Mouse (Mus musculus): ENCODE data around the gene Abcg8. TPM values are rescaled to one million over a fixed set of nuclear protein-coding genes. Genes with fewer than 3 reads are reported as not detected.

Abcg8 gene
- polyA plus RNA-seq, 1 experiment from 2014 or later, result 0.27 TPM

DNA sequence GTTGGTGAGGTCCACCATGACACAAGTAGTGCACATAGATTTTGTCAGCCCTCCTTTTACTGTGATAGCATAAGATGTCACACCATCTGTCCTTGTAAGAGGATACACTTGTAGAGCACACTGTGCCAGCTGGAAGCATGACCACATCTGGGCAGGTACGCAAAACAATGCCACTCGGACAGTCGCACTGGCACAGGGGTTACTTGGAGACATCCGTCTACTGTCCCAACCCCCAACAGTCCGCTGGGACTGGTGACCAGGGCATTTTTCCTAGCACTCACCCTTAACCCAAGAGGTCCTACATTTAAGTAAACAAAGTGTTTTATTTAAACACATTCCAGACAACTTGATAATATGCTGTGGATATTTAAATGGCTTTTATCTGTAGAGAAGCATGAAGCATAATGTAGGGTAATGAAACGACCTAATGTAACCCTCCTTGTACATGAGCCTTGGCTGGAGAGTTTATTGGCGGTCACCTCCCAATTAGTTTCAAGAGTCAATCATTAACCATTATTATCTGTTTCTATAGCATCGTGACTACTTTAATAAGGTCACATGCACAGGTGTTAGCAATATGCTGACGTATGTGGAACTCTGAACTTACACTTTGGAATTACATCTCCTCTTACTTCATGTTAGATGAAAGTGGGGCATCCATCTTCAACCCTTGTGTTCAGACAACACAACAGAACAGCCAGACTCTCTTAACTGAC, 25.6 kb upstream of the Abcg8 start:
- no peak for DNase-seq (ENCODE audit: low spot score)
- Histone ChIP-seq H3K27ac (replicated peaks; ENCODE audit: low read depth, low read length) (no peak overlapping the region), H3K27me3 (ENCODE audit: control insufficient read depth, insufficient read depth, low read length) (no peaks in the 10 kb centered on the region; the same call in 1 of the 2 replicates), H3K4me3 (ENCODE audit: low read depth, low read length) (no peak overlapping the region), H3K9me3 (replicated peaks; ENCODE audit: control insufficient read depth, low read length) (no peaks in the 10 kb centered on the region), H3K4me2 (ENCODE audit: low read depth, low read length) (no peak overlapping the region), H3K9ac (replicated peaks; ENCODE audit: low read length) (no peak overlapping the region), H3K4me1 (ENCODE audit: control insufficient read depth, insufficient read depth, low read length) (no peaks in the 10 kb centered on the region), H3K36me3 (replicated peaks; ENCODE audit: control insufficient read depth, insufficient read depth, low read depth, low read length) (no peaks in the 10 kb centered on the region)
- 81% methylated on average over 9 of the region's 9 CpGs for WGBS
- no peak for ATAC-seq (replicated peaks; ENCODE audit: insufficient number of reproducible peaks, low FRiP score, low TSS enrichment, low read depth)

DNA sequence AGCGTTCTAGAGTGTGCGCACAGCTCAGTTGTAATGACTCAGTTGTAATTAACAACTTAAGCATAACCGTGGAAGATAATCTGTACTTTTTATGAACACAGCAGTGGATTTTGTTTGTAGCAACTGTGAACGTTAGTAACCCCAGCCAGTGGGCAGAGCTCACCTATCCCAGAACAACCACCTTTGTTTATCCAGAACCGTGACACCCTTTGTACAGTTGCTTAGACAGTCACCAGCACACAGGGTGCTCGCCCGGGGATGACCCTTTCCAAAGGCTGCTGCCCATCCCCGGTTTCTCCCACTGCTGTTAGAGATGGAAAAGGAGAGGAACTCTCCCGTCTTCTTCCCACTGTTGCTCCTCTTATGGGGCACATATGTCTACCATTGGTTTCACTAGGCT, 22.6 kb upstream of the Abcg8 start:
- Histone ChIP-seq H3K9me3 (replicated peaks; ENCODE audit: control insufficient read depth, low read length) (no peaks in the 10 kb centered on the region), H3K9ac (replicated peaks; ENCODE audit: low read length) (no peak overlapping the region), H3K4me2 (ENCODE audit: low read depth, low read length) (no peak overlapping the region), H3K27me3 (ENCODE audit: control insufficient read depth, insufficient read depth, low read length) (no peaks in the 10 kb centered on the region; the same call in 1 of the 2 replicates), H3K4me3 (ENCODE audit: low read depth, low read length) (no peak overlapping the region), H3K27ac (replicated peaks; ENCODE audit: low read depth, low read length) (no peak overlapping the region), H3K36me3 (replicated peaks; ENCODE audit: control insufficient read depth, insufficient read depth, low read depth, low read length) (no peaks in the 10 kb centered on the region), H3K4me1 (ENCODE audit: control insufficient read depth, insufficient read depth, low read length) (peaks cover 2% of the 10 kb centered on the region; the same call in 1 of the 2 replicates)
- WGBS, result 87% methylated on average over 9 of the region's 9 CpGs
- DNase-seq (ENCODE audit: low spot score), result no peak
- no peak for ATAC-seq (replicated peaks; ENCODE audit: insufficient number of reproducible peaks, low FRiP score, low TSS enrichment, low read depth)

DNA sequence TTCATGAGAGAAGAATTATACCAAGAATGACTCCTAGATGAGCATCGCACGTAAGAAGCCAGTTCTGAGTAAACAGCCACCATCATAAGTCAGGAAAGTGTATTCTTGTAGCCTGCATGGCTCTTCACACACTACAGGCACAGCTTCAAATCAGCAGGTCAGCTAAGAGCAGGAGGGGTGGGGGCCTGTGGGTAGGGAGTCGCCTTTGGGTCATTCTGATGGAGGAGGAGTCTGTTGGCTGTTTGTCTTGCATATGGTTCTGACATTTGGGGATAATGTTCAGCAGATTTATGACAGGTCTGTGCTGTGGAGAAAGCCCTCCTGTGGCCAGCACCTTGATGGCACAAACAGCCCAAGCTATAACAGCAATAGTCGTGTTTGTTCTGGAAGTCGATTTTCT, 19.9 kb upstream of the Abcg8 start:
- Histone ChIP-seq H3K9me3 (replicated peaks; ENCODE audit: control insufficient read depth, low read length) (no peaks in the 10 kb centered on the region), H3K36me3 (replicated peaks; ENCODE audit: control insufficient read depth, insufficient read depth, low read depth, low read length) (no peaks in the 10 kb centered on the region), H3K4me3 (ENCODE audit: low read depth, low read length) (no peak overlapping the region), H3K4me1 (ENCODE audit: control insufficient read depth, insufficient read depth, low read length) (peaks cover 2% of the 10 kb centered on the region; the same call in 1 of the 2 replicates), H3K4me2 (ENCODE audit: low read depth, low read length) (no peak overlapping the region), H3K27me3 (ENCODE audit: control insufficient read depth, insufficient read depth, low read length) (no peaks in the 10 kb centered on the region; the same call in 1 of the 2 replicates), H3K9ac (replicated peaks; ENCODE audit: low read length) (no peak overlapping the region), H3K27ac (replicated peaks; ENCODE audit: low read depth, low read length) (no peak overlapping the region)
- WGBS, result 69% methylated on average over 5 of the region's 5 CpGs
- no peak; the same call in 1 of the 2 replicates for ATAC-seq (replicated peaks; ENCODE audit: insufficient number of reproducible peaks, low FRiP score, low TSS enrichment, low read depth)
- DNase-seq (ENCODE audit: low spot score), result no peak

DNA sequence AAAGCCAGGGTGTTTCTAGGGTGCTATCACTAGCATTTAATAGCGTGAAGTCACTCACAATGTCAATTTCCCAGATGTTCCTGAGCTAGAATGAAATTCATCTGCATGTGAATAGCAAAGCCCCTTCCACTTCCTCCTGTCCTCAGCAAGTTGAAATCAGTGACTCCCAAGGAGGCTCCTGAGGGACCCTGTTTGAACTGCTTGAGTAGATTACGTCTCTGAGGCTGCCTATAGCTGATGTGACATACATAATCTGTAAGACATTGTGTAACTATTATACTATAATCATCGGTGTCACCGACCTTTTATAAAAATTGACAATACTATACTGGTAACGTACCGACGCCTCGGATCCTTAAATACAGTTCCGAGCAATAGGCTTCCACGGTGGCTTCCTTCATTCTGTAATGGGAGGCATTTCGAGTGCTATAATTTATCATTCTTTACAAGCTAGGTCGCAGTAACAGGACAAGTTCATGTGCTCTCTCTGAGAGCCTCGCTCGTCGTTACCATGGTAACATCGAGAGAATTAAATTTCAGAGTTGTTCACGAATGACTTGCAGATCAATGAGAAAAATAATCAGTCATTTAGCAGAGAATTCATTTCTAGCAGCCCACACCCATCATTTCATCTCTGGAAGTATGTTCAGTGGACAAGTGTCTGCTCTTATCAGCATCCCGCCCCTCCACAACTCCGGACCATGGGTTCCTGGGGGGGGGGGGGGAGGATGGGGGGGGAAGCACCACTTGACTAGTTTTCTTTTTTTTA, 19.3 kb upstream of the Abcg8 start:
- H3K27me3 ChIP-seq (ENCODE audit: control insufficient read depth, insufficient read depth, low read length), result no peaks in the 10 kb centered on the region
- WGBS, result 73% methylated on average over 19 of the region's 19 CpGs
- H3K4me3 ChIP-seq (ENCODE audit: low read depth, low read length), result no peak overlapping the region
- H3K4me2 ChIP-seq (ENCODE audit: low read depth, low read length), result no peak overlapping the region
- no peak overlapping the region for H3K9ac ChIP-seq (replicated peaks; ENCODE audit: low read length)
- H3K27ac ChIP-seq (replicated peaks; ENCODE audit: low read depth, low read length), result no peak overlapping the region
- DNase-seq (ENCODE audit: low spot score), result no peak
- no peak for ATAC-seq (replicated peaks; ENCODE audit: insufficient number of reproducible peaks, low FRiP score, low TSS enrichment, low read depth)
- no peaks in the 10 kb centered on the region for H3K9me3 ChIP-seq (replicated peaks; ENCODE audit: control insufficient read depth, low read length)
- no peaks in the 10 kb centered on the region for H3K36me3 ChIP-seq (replicated peaks; ENCODE audit: control insufficient read depth, insufficient read depth, low read depth, low read length)
- H3K4me1 ChIP-seq (ENCODE audit: control insufficient read depth, insufficient read depth, low read length), result peaks cover 2% of the 10 kb centered on the region; the same call in 1 of the 2 replicates

DNA sequence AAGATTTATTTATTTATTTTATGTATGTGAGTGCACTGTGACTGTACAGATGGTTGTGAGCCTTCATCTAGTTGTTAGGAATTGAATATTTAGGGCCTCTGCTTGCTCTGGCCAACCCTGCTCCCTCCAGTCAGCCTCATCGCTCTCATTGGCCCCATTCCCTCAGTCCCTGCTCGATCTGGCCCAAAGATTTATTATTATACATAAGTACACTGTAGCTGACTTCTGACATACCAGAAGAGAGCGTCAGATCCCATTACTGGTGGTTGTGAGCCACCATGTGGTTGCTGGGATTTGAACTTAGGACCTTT, 18.7 kb upstream of the Abcg8 start:
- H3K27me3 ChIP-seq (ENCODE audit: control insufficient read depth, insufficient read depth, low read length), result no peaks in the 10 kb centered on the region
- H3K36me3 ChIP-seq (replicated peaks; ENCODE audit: control insufficient read depth, insufficient read depth, low read depth, low read length), result no peaks in the 10 kb centered on the region
- peaks cover 2% of the 10 kb centered on the region; the same call in 1 of the 2 replicates for H3K4me1 ChIP-seq (ENCODE audit: control insufficient read depth, insufficient read depth, low read length)
- no peak overlapping the region for H3K27ac ChIP-seq (replicated peaks; ENCODE audit: low read depth, low read length)
- H3K9me3 ChIP-seq (replicated peaks; ENCODE audit: control insufficient read depth, low read length), result no peaks in the 10 kb centered on the region
- DNase-seq (ENCODE audit: low spot score) (no peak), ATAC-seq (replicated peaks; ENCODE audit: insufficient number of reproducible peaks, low FRiP score, low TSS enrichment, low read depth) (no peak)
- 61% methylated on average over 3 of the region's 3 CpGs for WGBS
- no peak overlapping the region for H3K4me3 ChIP-seq (ENCODE audit: low read depth, low read length)
- no peak overlapping the region for H3K4me2 ChIP-seq (ENCODE audit: low read depth, low read length)
- H3K9ac ChIP-seq (replicated peaks; ENCODE audit: low read length), result no peak overlapping the region

DNA sequence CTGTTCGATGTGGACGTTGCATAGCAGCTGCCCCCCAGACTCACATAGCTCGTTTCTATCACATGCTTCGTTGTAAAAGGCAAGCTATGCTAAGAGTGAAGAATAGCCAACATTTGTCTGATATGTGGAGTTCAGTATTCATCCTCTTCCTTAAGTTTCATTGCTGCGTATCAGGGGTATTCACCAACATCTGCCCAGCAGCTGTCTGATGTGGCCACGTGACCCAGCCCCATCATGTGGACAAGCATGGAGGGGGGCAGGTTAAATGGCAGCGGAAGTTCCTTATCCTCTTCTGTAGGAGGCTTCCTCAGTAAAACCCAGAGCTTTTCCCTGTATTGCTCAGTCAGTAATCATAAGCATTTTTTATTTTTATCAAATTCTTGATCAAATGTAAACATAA, 18.3 kb upstream of the Abcg8 start:
- H3K9ac ChIP-seq (replicated peaks; ENCODE audit: low read length), result no peak overlapping the region
- ATAC-seq (replicated peaks; ENCODE audit: insufficient number of reproducible peaks, low FRiP score, low TSS enrichment, low read depth) (no peak), DNase-seq (ENCODE audit: low spot score) (peak; percentile 60)
- no peak overlapping the region for H3K4me2 ChIP-seq (ENCODE audit: low read depth, low read length)
- H3K4me1 ChIP-seq (ENCODE audit: control insufficient read depth, insufficient read depth, low read length), result peaks cover 2% of the 10 kb centered on the region; the same call in 1 of the 2 replicates
- no peak overlapping the region for H3K27ac ChIP-seq (replicated peaks; ENCODE audit: low read depth, low read length)
- no peak overlapping the region for H3K4me3 ChIP-seq (ENCODE audit: low read depth, low read length)
- no peaks in the 10 kb centered on the region for H3K9me3 ChIP-seq (replicated peaks; ENCODE audit: control insufficient read depth, low read length)
- no peaks in the 10 kb centered on the region for H3K36me3 ChIP-seq (replicated peaks; ENCODE audit: control insufficient read depth, insufficient read depth, low read depth, low read length)
- no peaks in the 10 kb centered on the region for H3K27me3 ChIP-seq (ENCODE audit: control insufficient read depth, insufficient read depth, low read length)
- 44% methylated on average over 7 of the region's 7 CpGs for WGBS

DNA sequence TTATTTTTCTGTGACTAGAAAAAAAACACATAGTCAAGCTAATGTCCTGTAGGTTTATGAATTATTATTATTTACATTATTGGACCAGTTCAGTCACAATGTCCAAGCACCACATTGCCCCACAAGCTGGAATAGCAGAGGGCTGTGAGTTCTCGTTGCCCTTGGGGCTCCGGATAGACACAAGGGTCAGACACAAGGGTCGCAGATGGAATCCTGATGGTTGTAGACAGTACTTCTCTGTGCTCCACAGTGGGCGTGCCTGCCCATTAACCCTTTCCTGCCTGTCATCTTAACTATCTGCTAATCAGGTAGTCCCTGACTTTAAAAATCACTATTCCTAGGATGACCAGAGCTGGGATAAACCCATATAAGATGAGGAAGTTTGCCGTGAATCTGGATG, 17.9 kb upstream of the Abcg8 start:
- 30% methylated on average over 5 of the region's 5 CpGs for WGBS
- peak; percentile 59 for DNase-seq (ENCODE audit: low spot score)
- Histone ChIP-seq H3K9ac (replicated peaks; ENCODE audit: low read length) (no peak overlapping the region), H3K4me3 (ENCODE audit: low read depth, low read length) (no peak overlapping the region), H3K9me3 (replicated peaks; ENCODE audit: control insufficient read depth, low read length) (no peaks in the 10 kb centered on the region), H3K27me3 (ENCODE audit: control insufficient read depth, insufficient read depth, low read length) (no peaks in the 10 kb centered on the region), H3K4me1 (ENCODE audit: control insufficient read depth, insufficient read depth, low read length) (peaks cover 2% of the 10 kb centered on the region; the same call in 1 of the 2 replicates), H3K27ac (replicated peaks; ENCODE audit: low read depth, low read length) (no peak overlapping the region), H3K4me2 (ENCODE audit: low read depth, low read length) (no peak overlapping the region), H3K36me3 (replicated peaks; ENCODE audit: control insufficient read depth, insufficient read depth, low read depth, low read length) (no peaks in the 10 kb centered on the region)
- ATAC-seq (replicated peaks; ENCODE audit: insufficient number of reproducible peaks, low FRiP score, low TSS enrichment, low read depth), result no peak

DNA sequence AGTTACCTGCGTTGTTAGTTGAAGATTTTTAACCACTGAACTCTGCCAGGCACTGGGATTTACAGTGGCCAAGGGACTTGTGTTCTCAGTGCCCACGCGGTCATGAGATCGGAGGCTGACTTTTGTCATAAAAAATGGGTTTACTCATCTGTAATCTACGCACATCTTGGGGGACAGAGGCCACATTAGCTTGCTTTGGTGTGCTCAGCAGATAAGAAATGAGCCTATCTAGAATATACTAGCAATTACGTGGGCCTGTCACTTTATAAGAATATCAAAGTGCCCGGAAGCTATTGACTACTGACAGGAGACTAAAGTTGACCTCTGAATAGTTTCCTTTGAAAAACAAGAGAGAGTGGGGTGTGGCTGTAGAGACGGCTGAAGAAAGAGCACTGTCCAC, 17.2 kb upstream of the Abcg8 start:
- ATAC-seq (replicated peaks; ENCODE audit: insufficient number of reproducible peaks, low FRiP score, low TSS enrichment, low read depth), result no peak
- Histone ChIP-seq H3K9me3 (replicated peaks; ENCODE audit: control insufficient read depth, low read length) (no peaks in the 10 kb centered on the region), H3K27ac (replicated peaks; ENCODE audit: low read depth, low read length) (no peak overlapping the region), H3K4me3 (ENCODE audit: low read depth, low read length) (no peak overlapping the region), H3K4me2 (ENCODE audit: low read depth, low read length) (no peak overlapping the region), H3K36me3 (replicated peaks; ENCODE audit: control insufficient read depth, insufficient read depth, low read depth, low read length) (no peaks in the 10 kb centered on the region), H3K27me3 (ENCODE audit: control insufficient read depth, insufficient read depth, low read length) (no peaks in the 10 kb centered on the region), H3K9ac (replicated peaks; ENCODE audit: low read length) (no peak overlapping the region), H3K4me1 (ENCODE audit: control insufficient read depth, insufficient read depth, low read length) (peaks cover 2% of the 10 kb centered on the region; the same call in 1 of the 2 replicates)
- no peak for DNase-seq (ENCODE audit: low spot score)
- WGBS, result 68% methylated on average over 8 of the region's 8 CpGs
